Mouse (Mus musculus) gastrocnemius, postnatal 25 days (tissue): ENCODE results near the gene Hp. TPM values are rescaled to one million over a fixed set of nuclear protein-coding genes. Genes with fewer than 3 reads are reported as not detected.
A peak's percentile ranks its signal among the peaks of the same experiment; 100 is the strongest.

Experiments
- DNase-seq: peaks from one replicate; pipeline ENCODE4 v3.0.0; 2022
- total RNA-seq, 2 experiments: library from RNA; stranded (reverse); gene quantifications; 1 replicate in 1 of 2; 2 replicates in 1 of 2; pipeline ENCODE4 v1.2.3; 2021

Hp gene
- total RNA-seq, 2 experiments from 2014 or later = 1.9 to 114 TPM

DNA sequence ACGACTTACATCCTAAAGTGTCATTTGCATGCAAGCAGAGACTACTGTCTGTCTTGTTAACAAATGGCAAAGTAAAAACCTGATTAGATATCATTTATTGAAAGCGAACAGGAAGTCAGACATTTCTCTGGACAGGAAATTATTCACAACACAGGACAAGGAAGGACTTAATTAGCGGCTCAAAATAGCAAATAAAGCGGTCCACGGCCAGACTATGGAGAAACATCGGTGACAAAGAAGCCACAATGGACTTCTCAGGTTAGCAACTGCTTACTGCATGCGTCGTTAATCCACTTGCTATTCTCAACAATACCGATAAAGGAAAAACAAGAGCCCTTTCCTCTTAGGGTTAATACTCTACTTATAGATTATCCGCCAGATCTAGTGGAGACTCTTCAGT is 14.2 kb downstream of the Hp start:
- DNase-seq = no peak

DNA sequence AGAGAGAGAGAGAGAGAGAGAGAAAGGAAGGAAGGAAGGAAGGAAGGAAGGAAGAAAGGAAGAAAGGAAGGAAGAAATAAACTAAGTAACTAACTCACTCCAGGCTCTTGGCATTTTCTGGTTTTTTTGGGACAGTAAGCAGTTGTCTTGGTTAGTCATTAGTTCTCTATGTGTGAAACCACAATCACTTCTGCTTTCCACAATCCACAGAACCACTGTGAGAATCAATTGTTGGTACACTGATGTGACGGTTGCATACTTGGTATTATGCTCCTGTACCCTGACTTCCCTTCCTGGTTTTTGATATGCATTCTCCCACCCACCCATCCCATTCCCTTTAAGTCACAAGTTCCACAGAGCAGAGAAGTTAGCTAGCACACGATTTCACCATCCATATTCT is 15.1 kb downstream of the Hp start:
- no peak for DNase-seq

DNA sequence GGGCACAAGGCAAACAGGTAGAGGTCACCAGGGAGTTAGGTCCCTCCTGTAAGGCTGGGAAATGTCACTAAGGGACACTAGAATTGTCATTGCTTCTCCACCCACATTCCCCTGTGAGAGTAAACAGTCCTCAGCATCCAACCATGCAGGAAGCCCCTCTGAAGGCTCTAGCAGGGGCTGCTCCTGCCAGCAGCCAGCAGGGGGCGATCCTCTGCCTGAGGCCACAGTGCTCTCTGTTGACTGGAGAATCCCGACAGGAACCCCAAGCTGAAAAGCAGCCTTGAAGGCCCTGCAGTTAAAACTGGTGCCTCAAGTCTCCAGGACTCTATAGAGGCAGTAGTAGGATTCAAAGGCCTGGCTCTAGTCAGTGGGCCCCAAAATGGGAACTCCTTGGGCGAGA is 27.3 kb downstream of the Hp start:
- no peak for DNase-seq

DNA sequence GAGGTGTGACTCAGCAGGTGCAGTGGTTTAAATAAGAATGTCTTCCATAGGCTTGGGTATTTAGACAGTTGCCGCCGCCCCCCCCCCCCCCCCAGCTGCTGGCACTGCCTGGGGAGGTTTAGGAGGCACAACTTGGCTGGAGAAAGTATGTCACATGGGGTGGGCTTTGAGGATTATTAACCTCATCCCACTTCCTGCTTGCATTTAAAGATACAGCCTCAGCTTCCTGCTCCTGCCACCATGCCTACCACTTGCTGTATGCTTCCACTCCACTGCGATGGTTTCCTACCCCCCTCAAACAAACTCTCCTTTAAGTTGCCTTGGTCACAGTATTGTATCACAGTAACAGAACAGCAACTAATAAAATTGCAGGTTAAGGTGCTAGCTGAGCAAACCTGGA is 34.9 kb downstream of the Hp start:
- DNase-seq = no peak

DNA sequence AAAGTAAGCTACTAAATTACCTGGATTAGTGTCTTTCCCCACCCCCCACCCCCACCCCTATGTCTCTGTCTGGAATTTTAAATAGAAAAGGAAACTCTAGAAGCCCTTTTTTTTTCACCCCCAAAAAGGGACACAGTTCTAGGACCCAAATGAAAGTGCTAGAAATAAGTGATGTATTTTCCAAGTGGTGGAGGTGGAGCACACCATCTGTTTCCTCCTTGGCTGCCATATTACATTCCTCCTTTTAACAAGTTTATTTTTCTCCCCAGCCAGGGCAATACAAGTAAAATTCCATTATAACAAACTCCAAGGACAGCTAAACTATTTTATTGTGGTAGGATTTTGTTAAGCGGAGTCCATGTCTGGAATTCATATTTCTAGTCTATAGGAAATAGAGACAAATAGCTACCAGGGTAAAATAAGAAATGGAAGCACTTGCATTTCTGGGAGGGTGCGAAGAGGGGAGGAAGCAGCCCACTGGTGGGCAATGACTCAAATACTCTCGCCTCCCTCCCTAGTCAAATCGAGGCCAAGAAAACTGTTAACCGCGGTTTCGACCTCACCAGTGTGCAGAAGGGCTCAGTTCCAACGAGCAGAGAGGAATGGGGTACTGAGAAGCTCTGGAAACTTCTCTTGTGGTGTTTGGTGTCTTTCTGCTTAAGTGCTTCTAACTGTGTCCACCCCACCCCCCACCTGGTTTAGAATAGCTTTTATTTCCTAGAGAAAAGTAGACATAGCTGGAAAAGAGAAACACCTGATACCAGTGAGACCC is 36.0 kb downstream of the Hp start:
- no peak for DNase-seq

DNA sequence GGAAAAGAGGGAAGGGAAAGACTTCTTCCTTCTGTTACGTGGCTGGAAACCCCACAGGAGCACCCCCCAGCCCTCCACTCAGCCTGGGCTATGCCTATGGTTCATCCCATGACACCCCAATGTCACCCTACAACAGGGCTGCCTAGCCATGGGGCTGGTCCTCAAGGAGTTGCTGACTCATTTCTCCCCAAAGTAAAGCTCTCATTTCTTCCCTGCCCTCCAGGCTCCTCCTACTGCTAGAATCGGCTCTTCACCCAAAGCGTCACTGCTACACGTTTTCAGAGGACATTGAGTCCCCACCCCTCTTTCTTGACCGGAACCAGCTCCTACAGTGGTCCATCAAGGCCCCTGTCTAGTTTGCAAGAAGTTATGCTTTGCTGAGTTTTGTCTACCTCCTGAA is 36.8 kb downstream of the Hp start:
- no peak for DNase-seq

DNA sequence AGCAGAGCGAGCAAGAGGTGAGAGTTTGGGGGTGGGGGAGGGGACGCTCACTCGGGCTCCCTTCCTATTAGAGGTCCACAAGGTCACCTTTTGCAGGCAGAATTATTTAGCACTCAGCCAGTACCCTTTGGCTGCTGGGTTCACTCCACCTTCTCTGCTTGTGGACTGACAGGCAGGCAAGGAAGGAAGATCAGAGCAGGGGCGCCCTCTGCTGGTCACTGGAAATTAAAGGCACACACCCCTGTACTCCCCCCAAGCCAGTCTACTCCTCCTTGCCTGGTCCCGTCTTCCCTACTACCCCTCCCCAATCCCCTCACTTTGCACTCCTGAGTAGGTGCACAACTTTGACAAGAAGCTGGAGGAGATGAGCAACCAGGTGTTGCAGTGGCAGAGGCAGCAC is 42.3 kb downstream of the Hp start:
- DNase-seq = peak; percentile 38

DNA sequence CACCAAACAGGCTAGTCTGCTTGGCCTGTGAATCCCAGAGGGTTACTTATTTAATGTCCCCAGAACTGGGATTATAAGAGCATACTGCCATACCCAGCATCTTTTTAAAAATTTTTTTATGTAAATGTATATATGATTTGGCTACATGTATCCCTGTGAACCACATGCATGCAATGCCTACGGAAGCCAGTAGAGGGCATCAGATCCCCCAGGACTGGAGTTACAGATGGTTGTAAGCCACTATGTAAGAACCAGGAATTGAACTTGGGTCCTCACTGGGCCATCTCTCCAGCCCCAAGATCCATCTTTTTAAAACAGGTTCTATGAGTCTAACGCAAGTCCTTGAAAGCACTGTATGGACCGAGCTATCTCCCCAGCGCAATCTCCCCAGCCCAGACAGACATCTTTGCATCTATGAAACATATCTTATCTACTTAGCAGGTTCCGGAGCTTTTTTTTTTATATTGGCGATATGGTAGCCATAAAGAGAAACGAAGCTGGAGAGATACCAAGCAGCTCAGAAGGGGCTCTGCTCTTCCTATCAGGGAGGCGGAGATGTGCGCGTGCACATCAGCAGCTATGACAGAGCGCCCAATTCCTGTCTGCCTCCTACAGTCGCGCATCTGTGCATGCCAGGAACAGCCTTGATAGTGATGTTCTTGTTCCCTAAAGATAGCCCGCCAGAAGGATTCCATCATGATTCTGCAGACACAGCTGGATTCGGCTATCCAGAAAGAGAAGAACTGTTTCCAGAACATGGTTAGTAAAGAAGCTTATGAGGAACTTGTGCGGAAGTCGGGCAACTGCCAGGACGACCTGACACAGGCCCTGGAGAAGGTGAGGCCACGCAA is 43.6 kb downstream of the Hp start:
- no peak for DNase-seq

Other genes starting within 250 kb of the Hp start
- gene Pmfbp1, start 85.1 kb downstream of the Hp start, total RNA-seq = not detected
- gene Dhx38, start 13.3 kb downstream of the Hp start, total RNA-seq = 10 to 100 TPM in 1 of 2 experiments, 1 to 10 TPM in 1; 9.2 to 10.6 TPM
- 1 to 10 TPM; 5.8 to 8.3 TPM for gene Txnl4b, start 13.3 kb downstream of the Hp start, total RNA-seq
- gene Dhodh, start 29.5 kb upstream of the Hp start, total RNA-seq = 10 to 100 TPM; 11.0 to 12.9 TPM
- not detected for gene Pkd1l3, start 35.3 kb upstream of the Hp start, total RNA-seq
- gene Ist1, start 114.1 kb upstream of the Hp start, total RNA-seq = 10 to 100 TPM; 26.5 to 26.7 TPM
- gene Zfp821, start 126.4 kb upstream of the Hp start, total RNA-seq = 1 to 10 TPM; 4.6 to 5.2 TPM
- gene Atxn1l, start 158.6 kb upstream of the Hp start, total RNA-seq = 10 to 100 TPM; 15.7 to 16.9 TPM
- 10 to 100 TPM; 30.5 to 31.9 TPM for gene Ap1g1, start 199.4 kb upstream of the Hp start, total RNA-seq